Mouse (Mus musculus) spleen, postnatal 14 days (tissue): Measurements from ENCODE around the gene Sac3d1.

Experiments used
- DNase-seq, 2 experiments: peaks; one replicate each; pipeline ENCODE4 v3.0.0; 2021 to 2022; ENCODE audit warnings: low spot score in 2 of 2

Gene Sac3d1

GRCm38 (mm10) chr19:6118677-6119185 lies 281 bp upstream of the Sac3d1 start:
- no peak for DNase-seq

DNA sequence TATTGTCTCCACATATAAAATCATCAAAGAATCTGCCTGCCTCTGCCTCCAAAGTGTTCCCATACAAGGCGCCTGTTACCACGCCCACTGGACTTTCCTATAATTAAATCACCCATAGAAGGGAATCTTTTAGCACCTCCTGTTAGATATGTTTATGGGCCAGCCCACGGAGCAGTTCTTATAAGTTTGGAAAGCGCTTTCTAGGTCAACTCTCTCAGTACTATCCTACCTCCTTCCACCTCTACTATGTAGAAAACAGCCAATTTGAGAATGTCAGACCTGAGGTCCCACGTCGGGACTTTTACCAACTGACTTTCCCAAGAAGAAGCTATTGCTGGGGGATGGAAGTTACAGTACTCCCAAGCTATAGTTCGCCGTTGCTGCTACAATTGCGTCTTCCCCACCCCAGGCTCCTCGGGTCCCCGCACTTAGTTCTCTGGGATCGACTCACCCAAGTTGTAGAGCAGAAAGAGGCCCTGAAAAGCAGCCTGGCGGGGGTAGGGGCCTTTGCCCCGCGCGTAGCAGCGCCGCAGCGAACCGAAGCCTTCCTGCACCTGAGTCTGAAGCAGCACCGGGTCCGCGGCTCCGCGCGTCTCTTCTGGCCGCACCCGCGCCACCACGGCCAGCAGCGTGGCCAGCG lies 984 bp downstream of the Sac3d1 start:
- no peak for DNase-seq

DNA sequence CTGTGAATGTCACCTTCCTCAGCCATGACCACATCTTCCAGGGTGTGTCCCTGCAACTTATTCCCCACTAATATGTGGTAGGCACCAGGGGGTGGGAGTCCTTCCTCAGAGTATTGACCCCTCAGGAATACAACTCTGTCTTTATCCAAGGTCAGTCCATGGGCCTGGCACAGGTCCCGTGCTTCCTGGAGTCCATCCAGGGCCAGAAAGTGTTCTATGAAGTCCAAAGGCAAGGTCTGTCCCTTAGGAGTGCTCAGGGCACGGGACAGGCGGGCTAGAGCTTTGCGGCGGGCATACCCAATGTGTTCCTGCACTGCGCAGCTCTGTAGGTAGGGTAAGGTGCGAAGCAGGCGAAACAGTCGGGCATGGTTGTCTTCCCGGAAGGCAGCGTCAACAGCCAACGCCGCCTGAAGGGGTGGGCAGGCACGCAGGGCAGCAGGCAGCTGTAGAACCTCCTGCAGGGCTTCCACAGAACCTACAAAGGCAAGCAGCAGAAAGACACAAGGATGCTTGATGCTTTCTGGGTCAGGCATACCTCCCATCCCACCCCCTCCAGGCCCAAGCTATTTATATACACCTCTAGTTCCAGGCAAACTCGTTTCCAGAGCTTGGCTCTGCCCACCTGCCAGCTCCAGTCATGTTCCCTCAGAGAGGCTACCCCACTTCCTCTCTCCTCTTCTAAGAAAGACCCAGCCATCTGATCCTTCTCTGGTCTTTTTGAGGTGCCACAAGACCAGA lies 2.2 kb downstream of the Sac3d1 start:
- DNase-seq = no peak

DNA sequence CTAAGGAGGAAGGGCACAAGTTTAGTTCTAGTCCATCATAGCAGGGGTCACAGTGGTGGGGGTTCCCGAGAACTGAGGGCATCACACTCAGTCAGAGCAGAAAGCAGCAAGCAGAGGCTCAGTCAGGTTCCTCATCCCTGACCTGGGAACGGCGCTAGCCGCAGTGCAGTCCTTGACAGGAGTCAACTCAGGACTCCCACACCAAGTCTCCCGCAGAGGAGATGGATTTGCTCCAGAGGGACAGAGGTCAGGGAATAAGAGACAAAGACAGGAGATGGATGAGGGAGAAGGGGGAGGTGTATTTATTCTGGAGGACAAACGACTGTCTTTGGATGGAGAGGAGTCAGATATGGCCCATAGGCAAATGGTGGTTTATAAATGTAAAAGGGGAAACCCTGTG lies 5.3 kb downstream of the Sac3d1 start:
- no peak for DNase-seq

DNA sequence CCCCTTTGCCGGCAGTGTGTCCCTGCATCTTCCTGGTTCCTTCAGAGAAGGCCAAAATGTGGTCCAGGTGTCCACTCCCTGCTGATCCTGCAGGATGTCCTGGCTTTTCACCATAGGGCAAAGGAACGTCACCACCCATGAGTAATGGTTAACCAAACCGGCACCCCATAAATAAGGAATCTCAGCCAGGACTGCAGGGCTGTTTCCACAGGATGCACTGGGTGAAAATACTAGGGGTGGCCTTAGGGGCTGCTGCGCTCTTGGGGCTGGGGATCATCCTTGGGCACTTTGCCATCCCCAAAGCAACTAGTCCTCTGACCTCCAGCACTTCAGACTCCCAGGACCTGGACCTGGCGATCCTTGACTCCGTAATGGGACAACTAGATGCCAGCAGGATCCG lies 12.9 kb downstream of the Sac3d1 start, which contains the start of gene Naaladl1:
Gene Naaladl1 (plus strand): TSS at position 197 of the 400 bp plus-strand sequence.
- no peak for DNase-seq

GRCm38 (mm10) chr19:6104476-6104875 lies 14.0 kb downstream of the Sac3d1 start:
- DNase-seq = no peak

- peak; percentile 72 to 74 for DNase-seq
Observed at GRCm38 (mm10) chr19:6102169-6102853, 16.1 kb downstream of the Sac3d1 start.

DNA sequence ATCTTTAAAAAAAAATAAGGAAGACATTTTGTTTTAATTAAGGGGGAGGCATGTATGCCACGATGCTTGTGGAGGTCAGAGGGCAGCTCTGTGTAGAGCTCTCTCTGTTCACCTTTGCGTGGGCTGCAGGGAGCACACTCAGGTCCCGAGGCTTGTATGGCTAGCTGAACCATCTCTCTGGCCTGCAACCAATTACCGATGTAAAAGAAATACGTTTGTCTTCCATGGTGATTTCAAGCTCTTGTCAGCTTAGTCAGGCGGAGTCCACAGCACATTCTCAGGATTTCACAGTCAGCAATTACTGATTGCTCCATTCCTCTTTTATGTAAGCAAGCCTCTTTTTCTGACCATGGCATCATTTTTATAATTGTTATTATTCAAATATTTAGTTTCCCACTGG lies 17.3 kb downstream of the Sac3d1 start:
- no peak for DNase-seq

- DNase-seq = no peak
Observed at GRCm38 (mm10) chr19:6097847-6098246, 20.6 kb downstream of the Sac3d1 start.

- DNase-seq = no peak
Observed at GRCm38 (mm10) chr19:6094119-6094518, 24.3 kb downstream of the Sac3d1 start, which contains the start of gene AC131692.1. Gene AC131692.1 (plus strand): TSS chr19:6094419.

DNA sequence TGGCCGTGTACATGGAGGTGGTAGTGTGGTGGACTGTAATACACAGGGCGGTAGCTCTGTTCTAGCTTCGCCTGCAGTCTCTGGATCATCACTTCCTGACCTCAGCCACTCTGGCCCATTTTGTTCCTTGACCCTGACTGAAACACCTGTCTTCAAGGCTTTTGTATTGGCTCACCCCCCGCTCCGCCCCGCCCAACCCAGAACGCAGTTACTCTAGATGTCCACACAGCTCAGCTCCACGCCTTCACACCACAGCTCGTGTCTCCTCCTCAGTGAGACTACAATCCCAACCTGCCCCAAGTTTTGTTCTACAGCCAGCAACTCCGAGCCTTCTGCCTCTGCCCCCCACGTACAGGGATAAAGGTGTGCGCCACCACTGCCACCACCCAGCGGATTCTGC lies 29.6 kb downstream of the Sac3d1 start:
- no peak for DNase-seq

- DNase-seq = peak; percentile 47 to 49
Observed at GRCm38 (mm10) chr19:6085417-6085879, 33.0 kb downstream of the Sac3d1 start.

DNA sequence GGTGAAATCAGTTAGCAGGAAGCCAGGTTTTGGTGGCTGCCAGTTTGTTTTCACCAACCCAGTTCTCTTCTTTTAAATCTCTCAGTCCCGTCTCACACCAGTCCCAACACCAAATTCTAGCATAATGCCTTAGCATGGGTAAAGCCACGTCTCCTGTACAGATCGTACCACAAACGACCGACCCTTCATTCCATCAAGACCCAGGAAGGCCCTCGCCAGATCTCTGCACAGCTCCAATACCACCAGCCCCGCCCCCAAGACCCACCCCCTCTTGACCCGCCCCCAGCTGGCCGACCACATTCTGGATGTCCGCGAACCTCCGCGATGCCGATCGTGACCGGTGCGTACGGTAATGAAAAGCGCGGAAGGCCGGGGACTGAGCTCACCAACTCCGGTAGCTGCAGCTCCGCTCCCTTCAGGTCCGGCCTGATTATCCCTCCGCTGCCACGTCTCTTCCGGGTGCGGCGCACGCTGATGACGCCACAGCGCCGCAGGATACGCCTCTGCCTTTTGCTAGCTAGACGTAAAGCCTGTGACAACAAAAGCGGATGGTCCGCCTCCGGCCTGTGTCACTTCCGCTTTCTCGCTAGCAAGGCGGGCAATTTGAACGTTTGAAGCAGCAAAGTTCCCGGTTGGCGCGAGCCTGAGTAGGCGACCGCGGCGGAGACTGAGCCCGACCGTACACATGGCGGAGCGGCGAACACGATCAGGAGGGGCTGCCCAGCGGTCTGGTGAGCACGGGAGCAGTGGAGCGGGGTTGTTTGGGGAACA lies 33.8 kb downstream of the Sac3d1 start, which contains the start of the genes Zfpl1 and Cdca5:
Gene Zfpl1 (minus strand): TSS at position 479 of the 771 bp plus-strand sequence.
Gene Cdca5 (plus strand): TSS at position 506 of the 771 bp plus-strand sequence.
- peak; percentile 91 to 95 for DNase-seq

DNA sequence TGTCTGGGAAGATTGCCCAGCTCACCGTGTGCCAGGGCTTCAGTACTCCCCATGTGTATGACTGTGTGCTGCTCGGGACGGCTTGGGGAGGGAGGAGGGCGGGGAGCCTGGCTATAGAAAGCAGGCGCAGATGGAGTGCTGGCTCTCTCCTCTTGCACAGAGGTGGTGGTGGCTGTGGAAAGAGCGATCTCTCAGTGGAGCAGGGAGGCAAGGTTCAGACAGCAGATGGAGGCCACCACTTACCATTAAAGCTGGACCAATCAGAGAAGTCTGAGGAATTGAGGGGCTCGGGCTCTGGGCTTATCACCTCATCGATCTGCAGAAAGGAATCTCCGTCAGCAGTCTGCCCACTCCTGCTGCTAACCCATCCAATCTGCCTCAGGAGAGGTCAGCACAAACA lies 36.3 kb downstream of the Sac3d1 start, which contains the start of gene Gm28374:
Gene Gm28374 (minus strand): TSS at position 101 of the 400 bp plus-strand sequence.
- DNase-seq = no peak

GRCm38 (mm10) chr19:6079983-6080480 lies 38.4 kb downstream of the Sac3d1 start, which contains the start of gene Tmem262:
Gene Tmem262 (plus strand): TSS chr19:6080033.
- no peak for DNase-seq

DNA sequence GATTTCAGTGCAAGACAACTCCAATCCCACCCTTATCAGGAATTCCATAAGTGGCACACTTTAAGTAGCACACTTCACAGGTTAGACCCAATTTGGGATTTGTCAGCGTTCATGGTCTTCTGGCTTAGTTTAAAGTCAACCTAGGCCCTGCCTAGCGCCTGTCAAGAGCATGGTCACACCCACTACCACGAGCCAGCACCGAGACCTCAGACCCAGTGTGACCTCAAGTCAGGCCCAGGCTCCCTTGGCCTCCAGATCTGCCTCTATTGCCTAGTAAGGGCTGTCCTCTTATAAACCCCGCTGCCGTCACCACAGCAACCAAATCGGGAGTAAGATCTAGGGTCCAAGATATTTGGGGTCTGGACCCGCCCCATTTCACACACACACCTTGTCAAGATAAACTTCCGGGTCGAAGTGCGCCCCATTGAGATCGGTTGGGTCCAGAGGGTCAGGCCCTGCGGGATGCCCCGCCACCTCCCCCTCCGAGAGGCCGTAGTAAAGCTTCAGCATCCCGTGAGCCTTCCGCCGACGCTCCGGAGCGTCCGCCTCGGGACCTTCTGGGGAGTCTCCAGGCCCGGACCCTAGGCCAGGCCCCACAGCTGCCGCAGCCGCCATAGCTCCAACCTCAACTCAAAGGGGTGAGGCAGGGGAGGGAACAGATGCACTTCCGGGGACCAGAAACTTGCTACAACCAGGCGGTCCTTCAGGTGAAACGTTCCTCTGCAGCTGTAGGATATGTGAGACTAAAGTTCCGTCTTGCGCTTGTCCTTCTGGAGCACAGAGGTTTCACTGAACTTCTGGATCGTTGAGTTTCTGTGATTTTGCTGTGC lies 41.7 kb downstream of the Sac3d1 start, which contains the start of gene Vps51:
Gene Vps51 (minus strand): TSS at position 668 of the 830 bp plus-strand sequence.
- peak; percentile 64 to 82 for DNase-seq

- DNase-seq = no peak
Observed at GRCm38 (mm10) chr19:6073889-6074288, 44.6 kb downstream of the Sac3d1 start.

GRCm38 (mm10) chr19:6071261-6071660 lies 47.2 kb downstream of the Sac3d1 start:
- no peak for DNase-seq

GRCm38 (mm10) chr19:6070571-6071250 lies 47.7 kb downstream of the Sac3d1 start:
- DNase-seq = no peak
